Mouse (Mus musculus) neural tube, embryonic 14.5 days (tissue): ENCODE results near the gene Esd. TPM values are rescaled to one million over a fixed set of nuclear protein-coding genes. Genes with fewer than 3 reads are reported as not detected.

Source experiments
- ATAC-seq: fragments of 200-750 bp; cut with Nextera tagmentation; 2 replicates; pipeline ENCODE4 v1.8.0; 2017; ENCODE audit warnings: low read depth, mild to moderate bottlenecking, moderate TSS enrichment, moderate library complexity
- H3K27ac ChIP-seq: fragments of 300-500 bp; sonication (generic); 2 replicates; pipeline ENCODE4 v1.5.1; 2014; ENCODE audit warnings: low read depth, mild to moderate bottlenecking, control low read depth, low read length, moderate library complexity, mixed read lengths
- H3K27me3 ChIP-seq: fragments of 300-500 bp; sonication (generic); 2 replicates; pipeline ENCODE4 v1.6.1; 2014; ENCODE audit warnings: low read length; ENCODE audit not compliant: control insufficient read depth, insufficient read depth
- H3K36me3 ChIP-seq: fragments of 300-500 bp; sonication (generic); 2 replicates; pipeline ENCODE4 v1.6.1; 2014; ENCODE audit warnings: low read length, mixed read lengths; ENCODE audit not compliant: control insufficient read depth, insufficient read depth
- H3K4me1 ChIP-seq: fragments of 300-500 bp; sonication (generic); 2 replicates; pipeline ENCODE4 v1.6.1; 2014; ENCODE audit warnings: low read length; ENCODE audit not compliant: control insufficient read depth, insufficient read depth
- H3K4me2 ChIP-seq: fragments of 300-500 bp; sonication (generic); 2 replicates; pipeline ENCODE4 v1.6.1; 2014; ENCODE audit warnings: mild to moderate bottlenecking, low read depth, low read length, control low read depth
- H3K4me3 ChIP-seq: fragments of 300-500 bp; sonication (generic); 2 replicates; pipeline ENCODE4 v1.5.1; 2014; ENCODE audit warnings: low read depth, low read length, control low read depth, mixed read lengths
- H3K9ac ChIP-seq: fragments of 300-500 bp; sonication (generic); replicated peaks from 2 replicates; pipeline ENCODE4 v1.6.1; 2014; ENCODE audit warnings: low read depth, mild to moderate bottlenecking, control low read depth, low read length, mixed read lengths
- H3K9me3 ChIP-seq: fragments of 300-500 bp; sonication (generic); 2 replicates; pipeline ENCODE4 v1.6.1; 2016; ENCODE audit warnings: low read length; ENCODE audit not compliant: control insufficient read depth
- WGBS: fragments of 180-500 bp; shearing (Covaris S2); extraction: QIAGEN DNeasy Blood & Tissue Kit; methylation state at CpG from one replicate; pipeline ENCODE4 v1.1.7; 2014; 5-methylcytosine and 5-hydroxymethylcytosine counted together
- polyA plus RNA-seq: library from polyadenylated mRNA; unstranded; fragments of >200 nt; fragmentation: Nextera tagmentation; extraction: Ambion mirVana; gene quantifications from 2 replicates; pipeline ENCODE4 v1.2.1, GENCODE M21; 2014

Gene Esd
- polyA plus RNA-seq, result 232 and 247 TPM in 2 replicates

GRCm38 (mm10) chr14:74732079-74732783 lies at the start of gene Esd:
TSS of gene Esd (plus strand) at chr14:74732297.
- peak; percentile 97 for ATAC-seq
- Histone ChIP-seq H3K4me3 (peak within 1 kb of the TSS; percentile 82), H3K9me3 (no peaks in the 10 kb centered on the region), H3K36me3 (no peaks in the 10 kb centered on the region), H3K4me2 (peak within 1 kb of the TSS; percentile 79), H3K27ac (peak within 1 kb of the TSS; percentile 69), H3K4me1 (peaks cover 8% of the 10 kb centered on the region; the same call in 1 of the 2 replicates), H3K27me3 (no peaks in the 10 kb centered on the region; the same call in 1 of the 2 replicates), H3K9ac (peak within 1 kb of the TSS; percentile 84)
- under 1% methylated on average over 48 of the region's 53 CpGs for WGBS

DNA sequence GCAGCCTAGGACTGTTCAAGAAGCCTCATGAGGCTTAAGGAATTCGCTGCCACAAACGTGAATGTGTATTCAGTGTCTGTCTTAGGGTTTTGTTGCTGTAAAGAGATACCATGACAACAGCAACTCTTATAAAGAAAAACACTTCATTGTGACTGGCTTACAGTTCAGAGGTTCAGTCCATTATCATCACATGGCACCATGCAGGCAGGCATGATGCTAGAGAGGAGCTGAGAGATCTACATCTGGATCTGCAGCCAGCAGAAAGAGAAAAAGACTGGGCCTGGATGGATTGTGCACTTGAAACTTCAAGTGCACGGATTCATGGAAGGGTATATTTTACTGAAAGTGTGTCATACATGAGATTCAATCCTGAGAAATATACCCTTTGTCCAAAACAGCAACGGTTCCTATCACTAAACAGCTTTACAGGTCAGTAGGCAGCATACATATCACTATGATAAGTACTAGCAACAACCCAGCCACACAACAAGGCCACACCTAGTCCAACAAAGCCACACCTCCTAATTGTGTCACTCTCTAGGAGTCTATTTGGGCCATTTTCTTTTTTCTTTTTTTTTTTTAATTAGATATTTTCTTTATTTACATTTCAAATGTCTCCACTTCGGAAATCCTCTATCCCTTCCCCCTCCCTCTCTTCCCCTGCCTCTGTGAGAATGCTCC lies 47.7 kb upstream of the Esd start:
- Histone ChIP-seq H3K9me3 (no peaks in the 10 kb centered on the region), H3K4me2 (no peak overlapping the region), H3K27ac (no peak overlapping the region), H3K36me3 (no peaks in the 10 kb centered on the region), H3K4me1 (no peaks in the 10 kb centered on the region), H3K4me3 (no peak overlapping the region), H3K27me3 (no peaks in the 10 kb centered on the region), H3K9ac (no peak overlapping the region)
- ATAC-seq, result no peak
- WGBS, result 81% methylated on average over 5 of the region's 5 CpGs

- no peak overlapping the region for H3K4me2 ChIP-seq
- ATAC-seq, result no peak
- no peaks in the 10 kb centered on the region for H3K27me3 ChIP-seq
- no peak overlapping the region for H3K4me3 ChIP-seq
- no peak overlapping the region for H3K27ac ChIP-seq
- WGBS, result 64% methylated on average over 2 of the region's 2 CpGs
- no peak overlapping the region for H3K9ac ChIP-seq
- H3K4me1 ChIP-seq, result no peaks in the 10 kb centered on the region; the same call in 1 of the 2 replicates
- no peaks in the 10 kb centered on the region for H3K36me3 ChIP-seq
- no peaks in the 10 kb centered on the region for H3K9me3 ChIP-seq
Measured at GRCm38 (mm10) chr14:74691963-74692362, 40.1 kb upstream of the Esd start.

- H3K4me2 ChIP-seq, result no peak overlapping the region
- H3K4me3 ChIP-seq, result no peak overlapping the region
- H3K9ac ChIP-seq, result no peak overlapping the region
- WGBS, result 47% methylated on average over 4 of the region's 4 CpGs
- no peak overlapping the region for H3K27ac ChIP-seq
- H3K9me3 ChIP-seq, result no peaks in the 10 kb centered on the region
- H3K36me3 ChIP-seq, result no peaks in the 10 kb centered on the region
- no peak; the same call in 1 of the 2 replicates for ATAC-seq
- H3K4me1 ChIP-seq, result no peaks in the 10 kb centered on the region; the same call in 1 of the 2 replicates
- H3K27me3 ChIP-seq, result no peaks in the 10 kb centered on the region
Measured at GRCm38 (mm10) chr14:74696766-74697165, 35.3 kb upstream of the Esd start.

- H3K4me3 ChIP-seq, result no peak overlapping the region
- no peak overlapping the region for H3K4me2 ChIP-seq
- no peaks in the 10 kb centered on the region for H3K9me3 ChIP-seq
- no peak overlapping the region for H3K9ac ChIP-seq
- H3K27ac ChIP-seq, result no peak overlapping the region
- H3K36me3 ChIP-seq, result no peaks in the 10 kb centered on the region
- no peaks in the 10 kb centered on the region; the same call in 1 of the 2 replicates for H3K4me1 ChIP-seq
- no peak for ATAC-seq
- H3K27me3 ChIP-seq, result no peaks in the 10 kb centered on the region
Measured at GRCm38 (mm10) chr14:74697432-74697831, 34.7 kb upstream of the Esd start.

DNA sequence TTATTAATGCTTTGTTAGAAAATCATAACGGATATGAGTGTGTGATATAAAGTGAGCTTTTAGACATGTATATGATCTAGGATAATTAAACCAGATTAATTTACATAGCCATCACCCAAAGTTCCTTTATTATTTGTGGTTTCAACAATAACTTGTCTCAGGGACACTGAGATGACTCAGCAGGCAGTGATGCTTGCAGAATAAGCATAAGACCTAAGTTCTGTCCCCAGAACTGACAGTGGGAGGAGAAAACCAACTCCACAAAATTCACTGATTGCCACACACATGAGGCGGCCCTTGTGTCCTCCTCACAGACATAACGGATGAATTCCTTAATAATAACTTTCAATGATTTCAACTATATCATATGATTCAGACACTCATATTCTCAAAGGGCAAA lies 32.9 kb upstream of the Esd start:
- 83% methylated on average over 3 of the region's 3 CpGs for WGBS
- Histone ChIP-seq H3K9ac (no peak overlapping the region), H3K4me2 (no peak overlapping the region), H3K9me3 (no peaks in the 10 kb centered on the region), H3K27ac (no peak overlapping the region), H3K36me3 (no peaks in the 10 kb centered on the region), H3K4me1 (no peaks in the 10 kb centered on the region; the same call in 1 of the 2 replicates), H3K4me3 (no peak overlapping the region), H3K27me3 (no peaks in the 10 kb centered on the region)
- ATAC-seq, result no peak

- Histone ChIP-seq H3K4me3 (no peak overlapping the region), H3K36me3 (no peaks in the 10 kb centered on the region), H3K9me3 (no peaks in the 10 kb centered on the region), H3K4me1 (no peaks in the 10 kb centered on the region), H3K27ac (no peak overlapping the region), H3K4me2 (no peak overlapping the region), H3K9ac (no peak overlapping the region), H3K27me3 (no peaks in the 10 kb centered on the region)
- no peak for ATAC-seq
- 48% methylated on average over 6 of the region's 6 CpGs for WGBS
Measured at GRCm38 (mm10) chr14:74703930-74704329, 28.2 kb upstream of the Esd start.

GRCm38 (mm10) chr14:74709054-74709453 lies 23.0 kb upstream of the Esd start:
- H3K4me2 ChIP-seq, result no peak overlapping the region
- ATAC-seq, result no peak
- H3K4me3 ChIP-seq, result no peak overlapping the region
- H3K4me1 ChIP-seq, result no peaks in the 10 kb centered on the region
- H3K9me3 ChIP-seq, result no peaks in the 10 kb centered on the region
- H3K36me3 ChIP-seq, result no peaks in the 10 kb centered on the region
- no peak overlapping the region for H3K9ac ChIP-seq
- H3K27me3 ChIP-seq, result no peaks in the 10 kb centered on the region
- 32% methylated on average over 3 of the region's 3 CpGs for WGBS
- no peak overlapping the region for H3K27ac ChIP-seq

DNA sequence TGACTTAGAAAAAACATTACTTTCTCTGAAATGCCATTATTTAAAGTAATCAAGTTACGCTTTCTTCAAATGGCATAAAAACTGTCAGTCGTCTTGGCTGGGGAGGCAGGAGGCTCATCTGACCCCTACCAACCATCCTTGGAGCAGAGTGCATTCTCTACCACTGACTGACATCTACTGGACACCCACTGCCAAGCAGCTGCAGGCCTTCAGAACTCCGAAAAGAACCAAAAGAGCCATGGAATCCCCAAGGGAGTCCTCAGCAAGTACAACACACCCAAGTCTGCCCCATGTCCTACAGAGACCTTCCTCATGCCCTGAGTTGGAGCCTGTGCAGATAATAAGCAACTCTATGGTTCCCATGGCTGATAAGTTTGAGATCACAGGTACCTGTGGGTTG lies 8.6 kb upstream of the Esd start:
- Histone ChIP-seq H3K9ac (no peak overlapping the region), H3K27me3 (no peaks in the 10 kb centered on the region), H3K4me1 (no peaks in the 10 kb centered on the region), H3K9me3 (no peaks in the 10 kb centered on the region), H3K36me3 (no peaks in the 10 kb centered on the region), H3K4me3 (no peak overlapping the region), H3K4me2 (no peak overlapping the region), H3K27ac (no peak overlapping the region)
- ATAC-seq, result no peak
- 81% methylated on average over 3 of the region's 3 CpGs for WGBS
